Mouse (Mus musculus): ENCODE results near the gene Tktl1.
"Not testable (repeated sequence)": the region's sequence is repeated elsewhere in the genome, so short reads cannot be mapped to it uniquely, and the experiment has no call there.

Gene Tktl1

DNA sequence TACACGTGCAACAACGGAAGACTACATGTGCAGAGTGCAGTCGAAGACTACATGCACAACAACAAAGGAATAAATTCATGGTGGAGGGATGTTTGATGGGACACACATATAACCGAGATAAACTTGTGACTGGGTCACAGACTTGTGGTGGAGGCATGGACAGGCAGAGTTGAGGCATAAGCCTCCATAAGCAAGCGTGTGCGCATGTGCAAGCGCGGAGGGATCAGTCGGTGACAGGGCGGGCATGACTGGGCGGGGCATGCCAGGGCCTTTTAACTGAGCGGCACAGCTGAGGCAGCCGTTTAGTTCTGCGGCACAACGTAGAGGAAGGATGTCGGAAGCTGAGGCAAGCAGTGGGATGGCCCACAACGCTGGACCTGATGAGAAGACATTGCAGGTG is at the start of gene Tktl1:
Gene Tktl1, plus strand, starts transcription at position 301 of the 400 bp plus-strand sequence.
- DNase-seq (ENCODE audit: low spot score) = no peak

DNA sequence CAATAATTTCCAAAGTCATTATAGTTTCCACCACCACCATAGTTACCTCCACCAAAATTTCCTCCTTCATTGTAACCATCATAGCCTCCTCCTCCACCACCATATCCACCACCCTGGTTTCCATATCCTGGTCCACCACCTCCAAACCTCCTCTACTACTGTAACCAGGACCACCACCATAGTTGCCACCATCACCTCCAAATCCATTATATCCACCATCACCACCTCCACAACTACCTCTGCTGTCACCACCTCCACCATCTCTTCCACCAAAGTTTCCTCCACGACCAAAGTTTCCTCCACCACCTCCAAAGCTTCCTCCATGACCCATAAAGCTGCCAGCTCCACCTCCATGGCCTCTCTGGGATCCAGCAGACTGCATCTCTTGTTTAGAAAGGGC is 41.8 kb upstream of the Tktl1 start, which contains the start of gene Mecp2:
Gene Mecp2, minus strand, starts transcription at position 101 of the 400 bp plus-strand sequence.
- not testable (repeated sequence) for DNase-seq (ENCODE audit: low spot score)

DNA sequence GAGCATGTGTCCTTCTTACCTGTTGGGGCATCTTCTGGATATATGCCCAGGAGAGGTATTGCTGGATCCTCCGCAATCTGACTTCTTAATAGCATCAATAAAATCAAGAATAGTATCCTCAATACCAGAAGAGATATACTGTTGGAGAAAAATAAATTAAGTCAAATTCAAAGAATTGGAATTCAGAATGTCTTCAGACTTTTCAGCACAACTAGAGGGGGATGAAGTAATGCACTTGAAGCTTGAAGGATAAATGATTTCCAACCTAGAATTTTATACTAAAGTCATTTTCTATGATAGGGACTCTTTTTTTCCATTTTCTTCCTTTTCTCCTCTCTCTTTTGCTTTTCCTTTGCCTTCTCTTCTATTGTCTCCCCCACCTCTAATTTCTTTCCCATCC is 9.3 kb upstream of the Tktl1 start, which contains the start of gene Tex28:
Gene Tex28, minus strand, starts transcription at position 101 of the 400 bp plus-strand sequence.
- no peak for DNase-seq (ENCODE audit: low spot score)

DNA sequence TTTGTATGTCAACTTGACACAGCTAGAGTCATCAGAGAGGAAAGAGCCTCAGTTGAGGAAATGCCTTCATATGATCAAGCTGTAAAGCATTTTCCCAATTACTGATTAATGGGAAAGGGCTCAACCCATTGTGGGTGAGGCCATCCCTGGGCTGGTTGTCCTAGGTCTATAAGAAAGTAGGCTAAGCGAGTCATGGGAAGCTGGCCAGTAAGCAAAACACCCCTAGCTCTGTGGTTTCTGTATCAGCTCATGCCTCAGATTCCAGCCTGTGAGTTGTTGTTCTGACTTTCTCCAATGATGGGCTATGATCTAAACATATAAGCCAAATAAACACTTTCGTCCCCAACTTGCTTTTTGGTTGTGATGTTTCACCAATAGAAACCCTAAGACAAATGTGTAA is 26.5 kb downstream of the Tktl1 start:
- DNase-seq (ENCODE audit: low spot score) = no peak

DNA sequence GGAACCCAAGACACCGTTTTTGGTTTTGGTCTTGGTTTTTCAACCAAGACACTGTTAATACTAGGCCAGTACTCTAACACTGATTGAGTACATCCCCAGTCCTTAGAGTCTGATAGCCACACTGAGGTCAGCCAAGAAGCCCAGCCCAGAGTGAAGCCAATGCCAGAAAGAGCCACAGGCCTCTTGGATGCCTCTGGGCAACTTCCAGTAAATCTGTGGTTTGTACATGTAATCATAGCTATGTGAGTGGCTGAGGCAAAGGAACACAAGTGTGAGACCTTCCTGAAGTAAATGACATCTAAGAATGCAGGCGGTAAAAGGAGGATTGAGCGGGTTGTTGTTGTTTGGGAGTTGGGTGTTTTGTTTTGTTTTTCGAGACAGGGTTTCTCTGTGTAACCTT is 41.4 kb downstream of the Tktl1 start:
- no peak for DNase-seq (ENCODE audit: low spot score)

DNA sequence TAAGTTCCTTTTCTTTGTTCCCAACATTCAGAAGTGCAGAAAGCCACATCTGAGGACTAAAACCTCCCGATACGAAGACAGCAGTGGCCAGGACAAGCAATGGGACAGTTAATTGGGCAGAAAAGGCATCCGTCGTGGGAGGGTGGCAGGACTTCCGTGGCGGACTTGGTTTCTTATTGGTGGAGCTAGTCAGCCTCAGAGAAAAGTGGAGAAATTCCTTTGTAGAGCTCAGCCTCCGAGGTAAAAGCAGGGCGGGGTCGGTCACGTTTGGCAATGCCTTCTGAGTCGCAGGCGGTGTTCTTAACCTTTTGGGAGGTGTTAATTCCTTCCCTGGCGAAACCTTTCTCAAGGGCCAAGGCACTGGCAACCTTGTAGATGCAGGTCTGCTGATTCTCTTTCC is 42.4 kb downstream of the Tktl1 start:
- no peak for DNase-seq (ENCODE audit: low spot score)

DNA sequence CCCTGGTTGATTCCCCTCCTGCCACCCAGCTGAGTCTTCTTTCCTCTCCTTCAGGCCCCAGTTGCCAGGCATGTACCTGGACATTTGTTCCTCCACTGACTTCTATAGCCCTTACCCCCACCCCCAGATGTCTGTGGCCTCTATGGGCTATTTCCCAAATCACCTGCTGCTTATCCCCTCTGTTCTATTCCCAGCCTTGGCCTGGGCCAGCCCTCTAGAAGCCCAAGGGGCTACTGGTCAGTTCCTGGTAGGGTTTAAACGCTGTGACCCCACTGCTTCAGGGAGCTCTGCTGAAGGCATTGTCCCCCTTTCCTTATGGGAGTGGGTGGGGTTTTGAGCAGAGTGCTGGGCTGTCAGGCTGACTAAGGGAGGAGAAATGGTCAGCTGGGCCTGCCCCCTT is 43.0 kb downstream of the Tktl1 start:
- not testable (repeated sequence) for DNase-seq (ENCODE audit: low spot score)

DNA sequence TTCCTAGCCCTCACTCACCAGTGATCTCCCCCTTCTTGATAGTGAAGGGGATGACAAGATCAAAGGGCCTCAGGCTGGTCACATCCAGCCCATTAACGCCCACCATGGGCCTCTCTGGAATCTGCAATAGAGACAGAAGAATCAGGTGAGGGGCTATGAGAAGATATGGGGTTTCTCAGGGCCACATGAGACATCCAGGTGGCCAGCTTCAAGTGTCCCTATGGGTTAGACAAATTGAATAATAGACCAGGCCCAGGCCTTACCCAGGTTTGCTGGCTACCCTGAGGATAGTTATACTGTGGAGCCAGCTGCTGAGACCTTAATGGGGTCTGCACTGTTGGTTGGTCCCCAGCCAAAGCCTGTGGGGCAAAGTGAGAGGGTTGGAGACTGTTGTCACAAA is 53.0 kb downstream of the Tktl1 start:
- DNase-seq (ENCODE audit: low spot score) = no peak

DNA sequence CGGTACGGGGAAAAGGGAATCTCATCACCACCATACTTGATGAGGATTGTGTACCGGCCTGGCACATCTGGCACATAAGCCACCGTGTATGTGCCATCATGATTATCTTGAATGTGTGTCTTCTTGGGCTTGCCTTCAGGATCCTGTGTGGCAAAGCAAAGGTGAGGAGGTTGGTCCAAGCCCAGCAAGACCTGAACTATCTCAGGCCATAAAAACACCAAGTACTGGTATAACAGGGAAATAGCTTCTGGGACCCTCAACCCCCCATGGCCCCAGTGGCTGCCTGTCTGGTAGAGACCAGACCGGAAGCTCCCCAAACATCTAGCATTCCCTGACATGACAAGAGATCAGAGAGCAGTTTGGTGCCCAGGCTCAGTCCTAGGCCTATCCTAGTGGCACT is 56.1 kb downstream of the Tktl1 start:
- no peak for DNase-seq (ENCODE audit: low spot score)

DNA sequence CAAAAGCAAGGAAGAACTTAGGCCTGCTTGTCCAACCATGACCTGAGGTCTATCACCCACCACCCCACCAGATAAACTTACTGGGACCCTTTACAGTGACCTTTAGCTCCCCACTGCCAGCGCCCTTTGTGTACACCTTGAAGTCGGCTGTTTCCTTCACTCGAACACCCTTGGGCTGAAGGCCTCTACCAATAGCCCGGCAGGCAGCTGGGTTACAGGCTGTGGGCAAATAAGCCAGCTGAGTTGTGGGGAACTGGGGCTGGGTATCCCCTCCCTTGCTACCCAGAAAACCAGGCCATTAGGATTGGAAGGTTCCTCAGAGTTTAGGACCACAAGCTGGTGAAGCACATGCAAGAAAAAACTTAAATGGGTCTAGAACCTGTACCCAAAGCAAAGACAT is 63.3 kb downstream of the Tktl1 start:
- no peak for DNase-seq (ENCODE audit: low spot score)

DNA sequence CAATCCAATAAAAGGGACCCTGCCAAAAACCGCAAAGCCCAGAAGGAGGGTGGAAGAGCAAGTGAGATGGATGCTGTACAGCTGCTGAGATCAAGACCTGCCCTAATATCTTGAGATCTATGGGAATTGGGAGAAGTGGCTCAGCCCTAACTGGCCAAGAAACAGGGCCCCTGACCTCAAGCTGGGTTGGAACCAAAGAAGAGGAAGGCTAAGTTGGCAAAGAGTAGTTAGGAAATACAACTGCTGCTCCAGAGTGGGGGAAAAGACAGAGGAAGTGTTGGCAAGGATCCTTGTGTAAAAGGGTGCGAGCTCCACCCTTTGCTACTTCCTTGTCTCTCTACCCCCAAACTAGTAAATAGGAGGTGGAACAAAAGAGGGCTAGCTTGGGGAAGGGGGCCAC is 66.3 kb downstream of the Tktl1 start:
- no peak for DNase-seq (ENCODE audit: low spot score)

DNA sequence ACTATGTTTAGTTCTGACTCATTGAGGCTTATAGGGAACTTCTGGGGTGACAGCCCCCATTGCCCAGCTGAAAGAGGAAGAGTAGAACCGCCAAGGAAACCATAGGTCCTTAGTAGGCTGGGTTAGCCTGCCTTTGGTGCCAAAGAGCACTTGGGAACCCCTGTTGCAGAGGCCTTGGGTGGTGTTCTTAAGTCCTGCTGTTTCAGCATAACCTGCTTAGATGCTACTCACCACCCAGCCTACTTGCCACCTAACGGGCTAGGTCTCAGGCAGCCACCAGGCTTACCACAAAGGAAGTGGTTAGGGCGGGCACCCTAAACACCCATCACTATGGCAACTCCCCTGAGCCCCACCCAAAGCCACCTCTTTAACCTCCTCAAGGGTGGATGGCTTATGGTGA is 66.7 kb downstream of the Tktl1 start:
- no peak for DNase-seq (ENCODE audit: low spot score)

DNA sequence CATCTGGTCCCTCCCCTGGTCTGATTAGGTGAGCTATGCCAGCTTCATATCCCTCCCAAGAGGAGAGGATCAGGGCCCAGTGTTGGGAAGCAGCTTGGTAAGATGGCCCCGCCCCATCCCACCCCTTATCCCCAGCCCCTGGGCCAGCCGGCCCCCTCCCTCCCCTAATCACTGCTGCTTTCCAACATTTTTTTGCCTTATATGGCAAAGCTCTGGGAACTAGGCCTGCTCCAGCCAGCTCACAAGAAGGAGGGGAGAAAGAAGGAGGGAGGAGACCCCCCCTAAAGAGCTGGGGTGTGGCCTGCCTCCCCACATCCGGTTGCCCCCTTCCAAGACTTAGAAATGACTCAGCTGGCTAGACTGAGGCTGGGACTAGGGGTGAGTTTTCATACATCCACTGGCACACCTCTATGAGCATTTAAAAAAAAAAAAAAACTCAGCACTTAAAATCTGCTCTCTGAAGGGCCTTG is 67.6 kb downstream of the Tktl1 start:
- no peak for DNase-seq (ENCODE audit: low spot score)

DNA sequence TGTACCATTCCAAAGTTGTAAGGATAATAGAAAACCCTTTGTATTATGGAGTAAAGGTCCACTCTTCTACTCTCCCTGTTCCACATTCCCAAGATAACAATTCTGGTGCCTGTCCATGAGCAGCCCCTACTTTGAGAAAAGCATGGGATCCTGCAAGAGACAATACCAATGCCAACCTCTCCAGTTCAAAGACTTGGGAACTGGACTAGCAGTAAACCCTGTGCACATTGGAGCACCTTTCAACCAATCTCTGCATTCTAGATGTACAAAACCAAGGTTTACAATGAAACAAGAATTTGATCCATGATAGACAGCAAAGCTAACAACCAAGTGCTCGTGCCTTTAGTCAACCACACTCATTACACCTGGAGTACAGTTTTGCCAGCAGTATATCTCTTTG is 68.0 kb downstream of the Tktl1 start:
- DNase-seq (ENCODE audit: low spot score) = no peak

DNA sequence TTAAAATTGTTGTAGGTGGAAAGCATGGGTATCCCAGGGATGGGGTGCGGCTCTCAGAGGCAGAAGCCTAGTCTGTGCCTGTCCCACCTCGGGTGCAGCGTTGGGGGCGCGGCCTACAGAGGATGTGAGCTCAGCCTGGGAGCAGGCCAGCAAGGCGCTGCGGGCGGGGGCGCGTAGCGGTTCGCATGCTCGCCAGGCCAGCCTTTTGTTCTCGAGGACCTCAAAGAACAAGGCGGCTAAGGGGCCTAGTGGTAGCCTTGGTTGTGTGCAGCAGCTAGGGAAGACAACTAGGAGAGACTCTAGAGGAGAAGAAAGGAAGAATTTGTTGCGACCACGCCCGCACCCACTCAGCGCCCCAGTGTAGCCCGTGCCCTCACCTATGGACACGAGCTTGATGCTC is 68.6 kb downstream of the Tktl1 start:
- DNase-seq (ENCODE audit: low spot score) = no peak

DNA sequence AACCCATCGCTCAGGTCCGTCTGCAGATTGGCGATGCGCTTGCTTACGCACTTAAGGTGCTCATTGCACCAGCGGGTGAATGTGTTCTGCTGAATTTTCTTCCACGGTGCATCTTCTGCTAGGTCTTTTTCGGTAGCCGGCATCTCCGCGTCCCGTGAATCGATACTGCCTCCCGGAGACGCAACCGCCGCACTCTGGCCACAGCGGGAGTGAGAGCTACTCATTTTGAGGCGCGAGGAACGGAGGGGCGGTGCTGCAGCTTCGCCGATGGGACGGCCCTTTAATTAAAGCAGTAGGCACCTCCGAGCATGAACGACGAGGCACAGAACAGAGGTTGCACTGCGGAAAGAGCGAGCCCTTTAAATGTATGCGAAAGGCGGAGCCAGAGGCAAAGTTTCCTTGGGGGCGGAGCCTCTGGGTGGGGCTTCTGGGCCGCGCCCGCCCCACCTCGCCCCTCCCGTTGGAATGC is 69.2 kb downstream of the Tktl1 start:
- no peak for DNase-seq (ENCODE audit: low spot score)

DNA sequence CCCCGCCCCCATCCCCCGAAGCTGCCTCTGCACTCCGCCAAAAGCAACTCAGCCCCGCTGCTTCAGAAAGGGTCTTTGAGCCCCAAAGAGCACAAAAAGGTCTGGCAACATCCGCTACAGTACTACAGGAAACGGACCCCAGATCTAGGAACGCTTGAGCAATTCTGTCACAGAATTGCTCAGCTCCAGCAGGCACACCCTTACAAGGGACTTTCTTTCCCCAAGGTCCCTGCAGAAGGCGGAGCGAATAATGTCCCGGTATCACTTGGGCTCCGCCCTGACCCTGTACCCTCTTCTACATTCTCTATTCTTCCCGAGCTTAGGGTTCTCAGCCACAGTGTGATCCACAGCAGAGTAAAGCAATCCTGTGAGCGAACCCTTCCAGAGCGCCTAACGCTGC is 69.6 kb downstream of the Tktl1 start:
- no peak for DNase-seq (ENCODE audit: low spot score)

DNA sequence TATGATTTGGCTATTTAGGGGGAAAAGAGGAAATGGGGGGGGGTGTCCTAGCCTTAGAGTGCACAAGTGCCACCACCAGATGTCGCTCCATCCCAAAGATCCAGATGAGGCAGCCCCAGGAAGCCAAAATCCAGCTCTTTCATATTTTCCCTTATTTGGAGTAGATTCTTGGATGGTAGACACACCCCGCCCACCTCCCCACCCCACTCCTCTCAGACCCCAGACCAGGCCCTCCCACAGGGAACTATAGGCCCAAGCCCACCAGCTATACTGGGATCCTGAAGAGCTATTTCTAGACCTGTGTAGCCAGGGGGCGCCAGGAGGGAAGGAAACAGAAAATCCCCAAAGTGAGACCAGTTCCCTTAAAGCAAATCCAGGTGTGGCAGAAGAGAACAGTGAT is 71.6 kb downstream of the Tktl1 start:
- no peak for DNase-seq (ENCODE audit: low spot score)

DNA sequence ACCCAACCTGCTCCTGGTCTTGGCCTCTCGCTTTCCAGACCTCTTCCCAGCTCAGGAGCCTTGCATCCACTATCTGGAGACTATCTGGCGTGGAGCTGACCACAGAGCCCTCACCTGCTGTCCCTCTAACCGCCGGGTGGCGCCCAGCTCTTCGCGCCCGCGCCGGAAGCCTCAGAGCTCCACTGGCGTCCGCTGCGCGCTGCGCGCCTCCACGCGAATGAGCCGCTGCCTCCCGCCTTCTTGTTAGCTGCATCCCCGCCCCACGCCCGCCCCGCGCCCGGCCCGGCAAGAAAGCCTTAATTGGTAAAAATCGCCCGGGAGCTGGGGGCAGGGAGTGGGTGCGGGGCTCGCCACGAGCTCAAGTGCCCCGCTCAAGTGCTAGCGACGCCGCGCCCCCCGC is 72.6 kb downstream of the Tktl1 start, which contains the start of gene Flna:
Gene Flna, minus strand, starts transcription at position 206 of the 400 bp plus-strand sequence.
- DNase-seq (ENCODE audit: low spot score) = no peak

DNA sequence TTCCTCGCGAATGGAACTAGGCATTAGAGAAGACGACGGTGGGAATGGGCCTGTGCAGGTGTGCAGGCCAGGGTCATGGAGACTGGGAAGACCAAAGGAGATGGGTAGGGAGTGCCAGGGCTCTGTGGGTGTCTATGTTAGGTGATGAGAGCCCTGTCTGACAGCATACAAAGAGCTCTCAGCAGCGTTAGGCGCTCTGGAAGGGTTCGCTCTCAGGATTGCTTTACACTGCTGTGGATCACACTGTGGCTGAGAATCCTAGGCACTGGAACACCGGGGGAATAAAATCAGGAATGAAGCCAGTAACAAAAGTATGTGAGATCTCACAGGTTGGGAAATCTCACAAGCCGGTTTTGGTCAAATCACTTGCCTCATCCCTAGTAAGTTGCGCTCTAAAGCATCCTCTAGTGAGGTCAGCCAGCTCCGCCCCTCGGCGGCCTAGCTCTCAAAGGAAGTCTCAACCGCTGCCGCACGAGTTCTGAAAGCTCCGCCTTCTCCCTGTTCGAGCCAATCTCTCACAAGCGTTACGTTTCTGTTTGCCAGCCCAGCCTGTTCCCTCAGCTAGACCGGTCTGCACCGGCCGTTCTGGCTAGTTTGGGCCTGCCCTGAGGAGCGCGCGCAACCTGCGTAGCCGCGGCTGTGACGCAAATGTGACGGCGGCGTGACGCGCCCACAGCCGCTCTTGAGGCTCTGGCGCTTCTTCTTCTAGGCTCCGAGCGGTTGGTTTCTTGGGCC is 77.3 kb downstream of the Tktl1 start, which contains the start of gene Emd:
Gene Emd, plus strand, starts transcription at position 535 of the 735 bp plus-strand sequence.
- no peak for DNase-seq (ENCODE audit: low spot score)

DNA sequence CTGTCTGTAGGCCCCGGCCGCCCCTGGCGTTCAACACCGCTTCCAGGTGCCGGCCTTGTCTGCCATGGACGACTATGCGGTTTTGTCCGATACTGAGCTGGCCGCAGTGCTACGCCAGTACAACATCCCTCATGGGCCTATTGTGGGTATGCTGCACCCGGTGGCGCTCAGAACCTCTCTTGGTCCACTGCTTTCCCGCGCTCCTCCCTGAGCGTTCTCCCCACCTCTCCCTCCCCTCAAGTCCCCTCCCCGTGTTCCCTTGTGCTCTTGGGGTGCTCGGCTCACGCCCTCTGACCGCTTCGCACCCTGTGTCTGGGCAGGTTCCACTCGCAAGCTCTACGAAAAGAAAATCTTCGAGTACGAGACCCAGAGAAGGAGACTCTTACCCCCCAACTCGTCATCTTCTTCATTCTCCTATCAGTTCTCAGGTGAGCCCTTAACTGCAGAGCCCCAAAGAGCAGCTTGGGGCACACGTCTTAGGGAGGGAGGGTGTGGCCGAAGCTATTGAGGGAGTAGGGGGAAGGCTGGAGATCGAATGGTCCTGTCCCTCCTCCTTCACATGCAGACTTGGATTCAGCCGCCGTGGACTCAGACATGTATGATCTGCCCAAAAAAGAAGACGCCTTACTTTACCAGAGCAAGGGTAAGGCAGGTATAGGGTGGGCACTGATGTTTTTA is 78.0 kb downstream of the Tktl1 start:
- no peak for DNase-seq (ENCODE audit: low spot score)

DNA sequence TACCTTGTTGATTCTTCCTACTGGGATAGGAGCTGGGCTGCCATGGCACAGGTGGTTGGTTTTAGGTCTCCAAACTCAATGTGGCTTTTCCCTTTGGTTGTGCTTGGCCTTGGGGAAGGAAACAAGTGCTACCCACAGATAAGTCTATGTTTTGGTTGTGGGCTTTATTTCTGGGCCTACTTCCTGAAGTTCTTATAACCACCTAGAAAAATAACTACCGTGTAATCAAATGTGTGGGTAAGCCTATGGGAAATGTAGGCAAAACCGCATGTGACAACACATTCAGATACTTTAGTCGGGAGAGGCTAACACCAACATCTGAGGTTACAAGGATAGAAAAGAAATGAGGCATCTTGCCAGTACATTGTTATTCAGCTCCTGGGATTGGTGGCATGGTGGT is 80.7 kb downstream of the Tktl1 start:
- no peak for DNase-seq (ENCODE audit: low spot score)

Data from layer of hippocampus, adult 9-10 months (tissue).